ENCODE assay signal across 29 mouse cellular contexts in genomic region chr5:91375467-91375866, GRCm38 (mm10). TPM values are rescaled to one million over a fixed set of nuclear protein-coding genes. Genes with fewer than 3 reads are reported as not detected.
A peak's percentile ranks its signal among the peaks of the same experiment; 100 is the strongest.
DNase-seq lines count a peak whose midpoint lies in the region; ATAC-seq and TF ChIP-seq lines count a peak whose summit lies in the region.
"Had no signal": no experiment of that assay in that cellular context is flagged by ENCODE, and none has a peak within 500 bp of the region (broad histone marks: within the 10 kb centered on the region; RNA-seq: fewer than 3 reads in every experiment).

No protein-coding gene starts in this region.

- no peaks in the 10 kb centered on the region for H3K9me3 ChIP-seq in heart, embryonic 10.5 days
- no peaks in the 10 kb centered on the region for H3K9me3 ChIP-seq in forebrain, postnatal 0 days (ENCODE audit: low read length)
- H3K9me3 ChIP-seq: G1E; kidney, embryonic 15.5 days; limb, embryonic 10.5 days; limb, embryonic 15.5 days; liver, embryonic 13.5 days; megakaryocyte, embryonic 14.5 days; midbrain, embryonic 13.5 days; stomach, embryonic 15.5 days had no signal

- no peaks in the 10 kb centered on the region for H3K4me1 ChIP-seq in heart, embryonic 10.5 days
- H3K4me1 ChIP-seq in forebrain, postnatal 0 days (ENCODE audit: insufficient read depth): no peaks in the 10 kb centered on the region
- H3K4me1 ChIP-seq: kidney, embryonic 15.5 days; limb, embryonic 10.5 days; limb, embryonic 15.5 days; liver, embryonic 13.5 days; megakaryocyte, embryonic 14.5 days; midbrain, embryonic 13.5 days; stomach, embryonic 15.5 days had no signal

- DNase-seq in heart, adult 11 months: peak; percentile 90
- DNase-seq in heart, embryonic 10.5 days (ENCODE audit: low spot score): no peak
- DNase-seq in 3T3-L1 (ENCODE audit: low read depth, low spot score) (peak; percentile 79), NIH3T3 (ENCODE audit: low read depth) (peak; percentile 46)
- peak; percentile 15 for DNase-seq in heart, postnatal 4 days
- no peak for DNase-seq in left cerebral cortex, adult 11 months (ENCODE audit: low spot score)
- no peak for DNase-seq in forebrain, postnatal 0 days
- DNase-seq: cerebellum, adult 8-10 months; cerebellum, postnatal 25 days; gastrocnemius, postnatal 10 days; kidney, adult 18-20 months; kidney, postnatal 4 days; liver, embryonic 13.5 days; lung, adult 18-20 months; lung, postnatal 4 days; retina, postnatal 1 day; right cerebral cortex, postnatal 14 days had no signal

- H3K4me3 ChIP-seq in heart, embryonic 10.5 days: no peak overlapping the region
- no peak overlapping the region for H3K4me3 ChIP-seq in forebrain, postnatal 0 days (ENCODE audit: low read depth, low read length)
- H3K4me3 ChIP-seq: kidney, embryonic 15.5 days; limb, embryonic 10.5 days; limb, embryonic 15.5 days; liver, embryonic 13.5 days; megakaryocyte, embryonic 14.5 days; midbrain, embryonic 13.5 days; stomach, embryonic 15.5 days had no signal

- WGBS in heart, embryonic 10.5 days: 71% methylated on average over 2 of the region's 2 CpGs
- 69% methylated on average over 2 of the region's 2 CpGs for WGBS in forebrain, postnatal 0 days

- ATAC-seq in forebrain, postnatal 0 days: no peak
- ATAC-seq: forebrain, embryonic 14.5 days; hindbrain, embryonic 16.5 days; lung, postnatal 0 days; midbrain, embryonic 13.5 days had no signal

- TF ChIP-seq CTCF in forebrain, postnatal 0 days (IDR thresholded peaks at IDR 0.05; ENCODE audit: low read depth): no peak

- no peak overlapping the region for H3K4me2 ChIP-seq in forebrain, postnatal 0 days (ENCODE audit: low read depth)
- H3K4me2 ChIP-seq: kidney, embryonic 15.5 days; limb, embryonic 15.5 days; liver, embryonic 13.5 days; midbrain, embryonic 13.5 days; stomach, embryonic 15.5 days had no signal

- H3K27ac ChIP-seq in heart, embryonic 10.5 days: no peak overlapping the region
- no peak overlapping the region for H3K27ac ChIP-seq in forebrain, postnatal 0 days (ENCODE audit: low read depth, low read length)
- H3K27ac ChIP-seq: kidney, embryonic 15.5 days; limb, embryonic 10.5 days; limb, embryonic 15.5 days; liver, embryonic 13.5 days; midbrain, embryonic 13.5 days; stomach, embryonic 15.5 days had no signal

- no peak overlapping the region for H3K9ac ChIP-seq in forebrain, postnatal 0 days
- H3K9ac ChIP-seq: kidney, embryonic 15.5 days; limb, embryonic 15.5 days; liver, embryonic 13.5 days; midbrain, embryonic 13.5 days; stomach, embryonic 15.5 days had no signal

- no peaks in the 10 kb centered on the region for H3K27me3 ChIP-seq in heart, embryonic 10.5 days (ENCODE audit: insufficient read depth, poor library complexity, severe bottlenecking)
- no peaks in the 10 kb centered on the region for H3K27me3 ChIP-seq in forebrain, postnatal 0 days (ENCODE audit: insufficient read depth, low read length)
- H3K27me3 ChIP-seq: kidney, embryonic 15.5 days; limb, embryonic 15.5 days; liver, embryonic 13.5 days; megakaryocyte, embryonic 14.5 days; midbrain, embryonic 13.5 days; stomach, embryonic 15.5 days had no signal

- no peaks in the 10 kb centered on the region for H3K36me3 ChIP-seq in heart, embryonic 10.5 days
- no peaks in the 10 kb centered on the region for H3K36me3 ChIP-seq in forebrain, postnatal 0 days (ENCODE audit: insufficient read depth)
- H3K36me3 ChIP-seq: G1E; kidney, embryonic 15.5 days; limb, embryonic 10.5 days; limb, embryonic 15.5 days; liver, embryonic 13.5 days; midbrain, embryonic 13.5 days; stomach, embryonic 15.5 days had no signal

RNA-seq across cellular contexts. Expression of gene Btc, which starts 27.3 kb away (rescaled TPM):
- 0.31 and 0.39 TPM in 2 replicates for polyA plus RNA-seq in heart, embryonic 10.5 days (2016; fragmentation: Nextera tagmentation; extraction: Ambion mirVana)
- 1 to 10 TPM; 3.0 to 3.1 TPM for total RNA-seq in heart, postnatal 4 days (2021)
- total RNA-seq in forebrain, postnatal 0 days (2014; rRNA removed): 0.15 and 0.24 TPM in 2 replicates
- 0.06 and 0.15 TPM in 2 replicates for polyA plus RNA-seq in forebrain, postnatal 0 days (2015; fragmentation: Nextera tagmentation; extraction: Ambion mirVana)
- total RNA-seq: granulocyte monocyte progenitor cell, adult 5-6 weeks had no signal
- polyA plus RNA-seq: G1E; hindbrain, embryonic 11.5 days; midbrain, embryonic 13.5 days had no signal

Comparison
In these comparisons a context has a peak if more than half of its experiments do, and no peak if none do; other contexts are left out.
1. DNase-seq: peak in heart, adult 11 months (single experiment), 3T3-L1 (single experiment), NIH3T3 (single experiment) and heart, postnatal 4 days (single experiment); none in heart, embryonic 10.5 days (single experiment), left cerebral cortex, adult 11 months (single experiment) and forebrain, postnatal 0 days (single experiment).